Mouse (Mus musculus): ENCODE results near the gene G0s2.
A peak's percentile ranks its signal among the peaks of the same experiment; 100 is the strongest.

G0s2 gene

DNA sequence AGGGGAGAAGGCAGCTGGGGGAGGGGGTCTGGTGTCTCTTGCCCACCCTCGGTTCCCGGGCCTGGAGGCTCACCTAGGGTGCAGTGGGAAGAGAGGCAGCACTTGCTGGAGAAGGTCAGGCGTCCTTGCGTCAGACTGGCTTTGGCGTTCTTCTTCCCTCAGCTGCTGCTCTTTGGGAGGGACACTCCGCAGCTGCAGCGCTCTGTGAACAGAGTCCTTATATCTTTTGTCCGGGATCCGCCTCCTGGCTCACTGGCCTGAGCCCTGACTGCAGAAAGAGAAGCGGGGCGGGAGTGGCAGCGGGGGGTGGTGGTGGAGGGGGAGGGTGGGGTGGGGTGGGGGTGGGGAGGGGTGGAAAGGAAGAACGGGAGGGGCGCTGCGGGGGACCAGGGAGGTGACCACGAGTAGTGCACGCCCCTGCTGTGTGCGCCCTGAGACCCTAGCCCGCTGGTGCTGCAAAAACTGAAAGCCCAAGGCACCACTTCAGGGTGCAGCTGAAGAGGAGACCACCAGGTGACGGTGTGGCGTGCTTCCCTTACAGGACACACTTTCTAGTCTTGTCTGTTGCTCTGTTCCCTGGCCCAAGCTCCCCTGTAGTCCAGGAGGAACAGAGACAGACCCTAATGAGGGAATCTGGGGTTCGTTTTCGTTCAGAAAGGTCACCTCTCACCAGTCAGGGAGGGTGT lies at the start of gene G0s2:
Gene G0s2 (minus strand): TSS at position 302 of the 686 bp plus-strand sequence.
- peak; percentile 71 to 76 for DNase-seq

DNA sequence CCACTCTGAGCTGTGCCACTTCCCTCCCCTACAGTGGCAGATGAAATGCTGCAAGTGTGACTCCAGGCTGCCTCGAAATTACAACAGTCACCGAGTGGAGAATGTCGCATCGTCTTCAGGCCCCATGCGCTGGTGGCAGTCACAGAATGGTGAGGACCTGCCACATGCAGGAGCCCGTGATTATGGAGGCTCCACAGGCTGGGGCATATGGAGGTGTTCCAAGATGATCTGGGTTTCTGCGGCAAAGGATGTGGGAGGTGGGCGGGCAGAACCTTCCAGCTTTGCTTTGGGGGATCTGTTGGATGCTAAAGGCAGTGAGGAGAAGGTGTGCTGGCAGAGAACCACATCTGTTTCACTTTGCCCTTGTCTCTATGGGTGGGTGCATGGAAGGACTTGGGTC lies 47.4 kb upstream of the G0s2 start:
- DNase-seq, result no peak

DNA sequence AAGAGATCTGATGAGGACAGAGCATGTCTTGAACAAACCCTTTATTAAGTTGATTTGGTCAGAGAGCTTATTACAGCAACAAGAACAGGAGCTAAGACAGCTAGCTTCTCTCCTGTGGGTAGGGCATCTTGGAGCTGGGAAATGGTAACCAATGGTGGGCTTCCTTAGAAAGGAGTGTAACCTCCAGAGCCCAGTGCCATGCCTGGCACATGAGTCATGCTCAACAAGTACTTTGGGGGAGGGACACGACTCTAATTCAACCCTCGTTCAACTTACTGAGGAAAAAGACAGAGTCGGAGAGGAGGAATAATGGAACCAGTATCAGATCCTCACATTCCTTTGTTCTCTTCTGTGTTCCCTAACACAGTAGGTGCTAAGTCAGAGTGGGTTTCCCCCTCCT lies 46.7 kb upstream of the G0s2 start:
- no peak for DNase-seq

DNA sequence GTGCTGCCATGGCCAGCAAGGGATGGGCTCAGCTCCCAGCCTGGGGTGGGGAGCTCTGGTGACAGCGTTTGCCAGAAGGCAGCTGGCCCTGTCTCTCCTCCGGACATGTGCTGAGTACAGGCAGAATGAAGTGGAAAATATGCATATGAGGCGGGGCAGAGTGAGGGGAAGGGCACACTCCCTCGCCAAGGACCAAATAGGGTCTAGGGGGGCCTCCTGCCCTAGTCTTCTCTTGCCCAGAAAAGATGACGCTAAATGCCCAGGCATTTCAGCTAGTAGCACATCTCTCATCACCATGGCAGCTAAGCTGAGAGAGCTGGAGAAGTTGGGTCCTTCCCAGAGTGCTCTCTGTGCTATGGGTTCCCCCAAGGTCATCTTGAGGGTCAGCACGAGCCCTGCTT lies 44.1 kb upstream of the G0s2 start:
- peak; percentile 53 to 60 for DNase-seq

DNA sequence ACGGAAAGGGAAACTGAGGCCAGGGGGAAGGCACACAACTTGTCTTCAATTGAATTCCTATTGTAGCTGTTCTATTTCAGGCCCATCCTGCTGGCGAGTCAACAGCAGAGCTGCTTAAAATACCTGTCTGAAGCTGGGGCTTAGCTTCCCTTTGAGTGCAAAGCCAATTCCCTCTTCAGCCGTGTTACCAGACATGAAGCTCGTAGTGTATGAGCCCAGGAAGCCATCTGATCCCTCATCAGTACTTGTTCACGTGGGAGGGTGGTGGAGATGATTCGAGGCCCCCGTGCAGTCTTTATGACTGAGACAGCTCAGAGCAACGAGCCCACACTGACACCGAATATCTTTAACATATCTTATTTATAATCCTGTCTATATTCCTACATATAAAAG lies 43.3 kb upstream of the G0s2 start:
- no peak for DNase-seq

DNA sequence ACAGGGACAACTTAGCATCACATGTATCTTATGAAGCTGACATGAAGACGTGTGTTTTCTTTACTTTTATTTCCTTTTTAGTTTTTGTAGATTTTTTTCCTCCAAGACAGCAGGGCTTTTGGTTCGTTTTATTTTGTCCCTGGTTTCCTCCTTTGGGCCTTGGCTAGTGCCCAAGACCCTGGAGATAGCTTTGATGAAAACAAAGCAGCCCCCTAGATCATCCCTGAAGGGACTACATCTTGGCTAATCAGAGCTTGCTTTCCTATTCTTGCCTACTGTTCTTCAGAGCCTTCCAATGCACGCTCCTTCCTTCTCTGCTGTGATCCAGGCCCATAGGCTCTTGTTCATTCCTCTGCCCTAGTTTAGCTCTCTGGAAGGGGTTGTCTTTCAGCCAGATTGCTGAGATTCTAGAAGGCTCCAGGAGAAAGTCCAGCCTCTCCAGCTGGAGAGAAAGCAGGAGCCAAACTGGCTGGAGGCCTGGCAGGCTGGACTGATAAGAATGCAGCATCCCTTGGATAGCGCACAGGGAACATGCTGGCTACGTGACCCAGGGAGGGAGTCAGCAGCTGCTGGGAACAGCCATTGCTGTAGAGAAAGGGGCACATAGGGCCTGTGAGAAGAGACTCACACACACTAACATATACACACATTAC lies 42.8 kb upstream of the G0s2 start:
- peak; percentile 75 to 79 for DNase-seq

DNA sequence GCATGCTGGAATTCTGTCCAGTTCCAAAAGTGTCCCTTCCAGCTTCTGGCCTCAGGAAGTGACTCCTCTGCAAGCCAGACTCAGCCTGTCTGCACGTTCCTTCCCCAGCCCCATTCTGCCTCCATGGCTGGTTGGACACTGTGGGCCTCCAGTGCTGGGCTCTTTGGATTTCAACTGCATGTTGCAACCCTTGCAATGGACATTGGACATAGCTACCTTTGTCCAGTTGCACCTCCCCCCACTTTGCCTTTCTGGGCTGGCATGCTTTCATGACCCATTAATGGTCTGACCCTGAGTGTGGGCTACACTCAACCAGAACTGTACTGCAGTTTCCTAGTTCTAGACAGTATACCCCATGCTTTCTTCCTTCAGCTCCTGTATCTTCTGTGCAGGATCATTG lies 38.6 kb upstream of the G0s2 start:
- DNase-seq, result no peak

DNA sequence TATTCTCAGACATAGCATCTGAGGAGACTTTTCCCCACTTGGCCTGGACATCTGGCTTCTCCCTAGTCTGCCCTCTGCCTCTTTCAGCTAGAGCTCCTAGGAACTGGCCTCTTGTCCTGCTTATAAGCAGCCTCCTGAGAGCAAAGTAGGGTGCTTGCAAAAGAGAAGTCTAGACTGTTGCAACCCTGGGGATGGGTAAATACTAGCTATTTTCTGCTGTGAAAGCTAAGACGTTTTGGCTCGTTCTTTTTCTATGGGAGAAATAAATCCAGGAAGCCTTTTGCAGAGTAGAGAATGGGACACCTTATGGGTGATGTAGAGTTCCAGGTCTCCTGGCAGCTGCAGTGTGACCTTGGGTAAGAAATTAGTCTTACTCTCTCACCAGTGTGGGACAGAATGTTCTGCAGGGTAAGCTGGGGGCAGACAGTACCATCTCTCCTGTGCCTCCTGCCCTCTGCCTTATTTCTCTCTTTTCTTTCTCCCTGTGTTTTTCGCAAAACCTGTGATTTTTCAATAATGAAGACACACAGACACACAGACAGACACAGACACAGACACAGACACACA lies 37.6 kb upstream of the G0s2 start:
- peak; percentile 31 to 54 for DNase-seq

DNA sequence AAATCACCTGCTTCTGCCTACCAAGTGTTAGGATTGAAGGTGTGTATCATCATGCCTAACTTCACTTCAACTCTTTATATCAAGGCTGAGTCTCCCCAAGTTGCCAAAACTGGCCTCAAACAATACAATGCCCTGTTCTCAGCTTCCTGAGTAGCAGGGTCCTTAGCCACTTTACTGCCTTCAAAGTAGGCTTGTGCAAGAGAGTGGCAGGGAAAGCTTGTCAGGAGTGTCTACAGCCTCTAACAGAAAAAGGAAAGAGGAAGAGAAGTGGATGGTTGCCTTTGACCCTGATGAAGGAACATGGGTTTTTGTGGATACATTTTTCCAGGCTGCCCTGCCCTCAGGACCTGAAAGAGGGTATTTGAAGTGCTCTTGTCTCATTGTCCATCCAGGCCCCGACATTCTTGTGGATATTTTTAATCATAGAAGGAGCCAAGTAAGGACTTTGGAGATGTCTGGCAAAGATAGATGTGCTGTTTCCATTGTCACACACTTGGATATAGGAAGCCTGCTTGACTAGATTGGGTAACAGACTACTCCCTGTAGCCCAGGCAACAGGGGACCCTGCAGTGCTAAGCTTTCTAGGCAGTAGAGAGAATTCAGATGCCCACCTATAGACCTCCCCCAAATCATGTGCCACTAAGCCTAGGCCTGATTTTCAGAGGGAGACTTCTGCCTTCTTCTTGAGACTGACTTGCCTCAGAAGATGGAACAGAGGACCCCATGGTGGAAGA lies 36.9 kb upstream of the G0s2 start:
- DNase-seq, result peak; percentile 27 to 58

DNA sequence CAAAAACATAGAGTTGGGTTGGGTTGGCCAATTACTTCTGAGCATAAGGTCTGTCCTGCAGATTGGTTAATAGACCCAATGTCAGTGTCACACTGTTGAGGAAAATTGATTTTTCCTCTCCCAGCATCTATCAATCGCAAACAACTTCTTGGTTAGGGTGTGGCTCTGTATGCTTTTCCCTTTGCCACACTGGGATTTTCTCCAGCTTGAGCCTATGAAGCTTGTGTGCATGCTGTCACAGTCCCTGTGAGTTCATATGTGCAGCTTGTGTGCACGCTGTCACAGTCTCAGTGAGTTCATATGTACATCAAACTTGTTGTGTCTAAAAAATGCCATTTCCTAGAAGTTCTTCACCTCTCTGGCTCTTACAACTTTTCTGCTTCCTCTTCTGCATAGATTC lies 33.8 kb upstream of the G0s2 start:
- DNase-seq, result no peak

DNA sequence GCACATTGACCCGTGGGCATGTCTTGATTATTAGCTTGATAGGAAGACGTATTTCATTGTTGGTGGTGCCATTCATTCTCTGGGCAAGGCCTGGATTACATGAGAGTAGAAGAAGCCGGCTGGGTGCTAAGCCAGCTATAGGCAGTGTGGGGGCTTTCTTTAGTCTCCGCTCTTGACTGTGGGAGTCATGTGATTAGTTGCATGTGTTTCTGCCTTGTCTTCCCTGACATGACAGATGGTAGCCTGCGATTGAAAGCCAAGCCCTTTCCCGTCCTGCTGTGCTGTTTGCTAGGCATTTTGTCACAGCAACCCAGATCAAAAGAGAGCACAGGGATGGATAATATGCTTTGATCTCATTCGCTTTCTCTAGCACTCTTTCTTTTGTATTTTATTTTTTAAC lies 32.4 kb upstream of the G0s2 start:
- no peak for DNase-seq

DNA sequence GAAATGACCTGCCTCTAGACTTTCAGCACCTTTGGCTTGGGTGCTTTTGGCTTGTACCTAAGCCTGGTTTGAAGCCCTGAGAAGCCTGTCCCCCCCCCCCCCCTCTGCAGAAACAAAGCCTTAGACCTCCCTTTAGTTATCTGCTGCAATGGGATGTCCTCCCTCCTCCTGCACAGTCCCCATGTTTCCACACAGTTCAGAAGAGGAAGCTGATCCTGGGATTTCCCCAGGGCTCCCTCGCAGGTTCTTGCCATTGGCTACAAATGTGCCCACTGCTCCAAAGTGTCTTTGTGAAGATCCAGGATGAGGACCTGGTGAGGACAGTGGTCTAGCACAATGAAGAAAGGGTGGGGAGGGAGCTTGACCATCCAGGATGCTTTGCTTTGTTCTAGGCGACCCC lies 30.1 kb upstream of the G0s2 start:
- no peak for DNase-seq

DNA sequence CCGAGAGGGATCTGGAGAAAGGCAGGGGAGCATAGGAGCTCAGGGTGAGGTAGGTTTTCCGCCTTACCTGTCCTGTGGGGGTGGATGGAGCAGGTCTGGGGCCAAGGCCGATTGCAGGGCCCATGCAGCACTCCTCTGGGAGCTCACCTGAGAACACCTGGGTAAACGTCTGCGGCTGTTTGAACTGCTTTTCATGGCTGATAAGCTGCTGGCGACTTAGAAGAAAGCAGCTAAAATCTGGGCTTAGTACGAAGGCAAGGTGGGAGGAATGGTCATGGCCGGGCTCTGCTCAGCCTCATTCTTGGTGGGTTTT lies 29.0 kb upstream of the G0s2 start:
- DNase-seq, result no peak

DNA sequence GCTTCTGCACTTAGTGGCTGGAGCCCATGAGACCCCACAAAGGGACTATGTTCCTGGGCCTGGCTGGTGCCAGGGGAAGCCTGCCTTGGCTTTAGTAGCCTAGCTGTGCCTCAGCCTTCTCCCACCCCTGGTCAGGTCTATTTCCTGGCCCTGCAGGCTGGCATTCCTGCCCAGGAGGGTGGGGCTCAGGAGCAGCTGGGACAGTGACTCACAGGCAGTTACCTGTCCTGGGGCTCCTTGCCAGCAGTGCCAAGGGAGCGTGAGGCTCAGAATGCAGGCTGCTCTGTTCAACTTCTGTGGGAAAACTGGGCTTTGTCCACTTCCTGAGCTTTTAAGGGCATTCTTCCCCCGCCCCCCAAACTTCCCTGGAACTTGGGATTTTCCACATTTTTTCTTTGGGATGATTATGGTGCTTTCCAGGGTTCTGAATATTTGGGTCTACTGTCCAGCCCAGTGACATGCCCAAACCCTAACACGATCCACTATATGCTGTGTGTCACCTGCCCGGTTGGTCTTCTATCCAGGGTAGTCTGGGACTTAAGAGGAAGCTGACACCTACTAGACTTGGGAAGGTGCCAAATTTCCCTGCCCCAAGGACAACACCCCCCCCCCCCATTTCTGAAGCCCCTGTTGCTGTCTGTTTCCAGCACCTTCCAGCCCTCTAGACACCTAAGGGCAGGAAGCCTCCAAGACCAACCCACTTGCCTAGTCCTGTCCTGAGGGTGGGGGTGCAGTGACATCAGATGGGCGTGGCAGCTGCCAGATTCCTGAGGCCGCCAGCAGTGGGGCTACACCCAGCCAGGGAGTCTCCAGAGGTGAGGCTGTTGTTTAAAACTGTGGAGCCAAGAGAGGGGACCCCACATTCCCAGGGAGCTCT lies 28.4 kb upstream of the G0s2 start:
- peak; percentile 78 to 80 for DNase-seq

DNA sequence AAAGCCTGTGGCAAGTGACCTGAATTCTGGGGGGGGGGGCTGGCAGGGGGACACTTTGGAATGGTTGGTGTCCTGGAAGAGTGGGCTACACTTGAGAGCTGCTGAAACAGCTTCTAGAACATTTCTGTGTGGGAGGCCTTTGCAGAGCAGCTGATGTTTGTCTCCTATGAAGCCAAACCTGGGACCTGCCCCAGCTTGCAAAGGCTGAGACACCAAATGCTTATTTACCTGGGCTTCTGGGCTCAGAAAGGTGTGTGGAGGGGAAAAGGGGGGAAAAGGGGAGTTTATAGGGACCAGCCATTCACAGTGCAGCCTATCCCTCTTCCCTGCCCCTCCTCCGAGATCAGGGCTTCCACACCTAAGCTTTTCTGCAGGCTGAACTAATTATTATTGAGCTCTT lies 27.0 kb upstream of the G0s2 start:
- no peak for DNase-seq

DNA sequence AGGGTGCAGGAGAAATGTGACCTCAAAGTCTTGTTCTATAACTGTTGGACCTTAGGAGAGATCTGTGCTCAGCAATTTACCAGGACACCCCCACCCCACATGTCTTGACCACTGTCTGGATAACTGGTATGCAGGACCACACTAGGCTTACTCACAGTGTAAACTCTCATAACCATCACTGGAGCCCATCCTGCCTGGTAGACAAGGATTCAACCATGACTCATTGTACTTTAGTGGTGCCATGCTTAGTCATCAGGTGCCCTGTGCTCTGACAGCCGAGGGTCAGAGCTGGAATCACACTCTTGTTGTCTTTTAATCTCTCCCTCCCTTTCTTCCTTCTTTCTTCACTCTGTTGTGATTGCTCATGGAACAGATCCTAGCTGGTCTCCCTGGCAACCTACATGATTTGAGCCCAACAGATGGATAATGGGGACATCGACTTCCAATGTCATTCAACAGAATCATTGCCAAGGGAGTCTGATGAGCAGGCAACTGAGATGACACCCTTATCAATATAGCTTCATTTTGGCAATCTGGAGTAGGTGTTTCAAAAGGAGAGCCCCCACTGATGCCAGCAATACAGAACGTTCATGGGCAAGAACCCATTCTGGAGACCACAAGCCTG lies 25.2 kb upstream of the G0s2 start:
- no peak for DNase-seq

DNA sequence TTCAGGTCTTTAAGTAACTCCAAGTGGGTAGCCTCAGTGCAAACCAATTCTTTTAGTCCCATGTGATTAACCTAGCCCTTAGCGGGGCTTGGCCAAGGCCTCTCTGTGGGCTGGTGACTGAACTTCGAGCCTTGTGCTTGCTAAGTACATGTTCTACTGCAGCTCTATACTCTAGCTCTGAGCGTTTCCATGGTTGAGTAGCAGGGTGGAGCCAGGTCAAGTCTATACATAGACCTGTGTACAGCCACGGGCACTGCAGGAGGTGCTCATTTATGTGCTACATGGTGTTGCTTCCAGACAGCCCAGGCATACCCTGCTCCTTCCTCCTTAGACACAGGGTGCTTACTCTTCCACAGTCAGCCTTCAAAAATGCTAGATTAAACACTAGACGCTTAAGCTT lies 22.9 kb upstream of the G0s2 start:
- no peak for DNase-seq

DNA sequence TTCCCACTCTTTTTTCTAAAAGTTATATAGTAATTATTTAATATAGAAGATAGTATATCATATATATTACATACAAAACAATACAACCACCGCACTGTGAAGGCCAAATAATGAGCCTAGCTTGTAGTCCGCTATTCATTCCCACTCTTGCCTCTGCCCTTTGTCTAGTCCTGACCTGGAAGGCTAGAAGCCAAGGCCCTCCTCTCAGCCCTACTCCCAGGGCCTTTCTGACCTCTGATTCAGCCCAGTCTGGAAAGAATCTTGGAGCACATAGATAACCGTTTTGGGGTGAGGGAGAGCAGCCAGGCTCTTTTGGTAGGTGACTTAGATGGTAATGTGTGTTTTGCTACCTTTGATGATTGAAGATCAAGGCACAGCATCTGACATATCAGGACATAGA lies 20.9 kb upstream of the G0s2 start:
- no peak for DNase-seq

DNA sequence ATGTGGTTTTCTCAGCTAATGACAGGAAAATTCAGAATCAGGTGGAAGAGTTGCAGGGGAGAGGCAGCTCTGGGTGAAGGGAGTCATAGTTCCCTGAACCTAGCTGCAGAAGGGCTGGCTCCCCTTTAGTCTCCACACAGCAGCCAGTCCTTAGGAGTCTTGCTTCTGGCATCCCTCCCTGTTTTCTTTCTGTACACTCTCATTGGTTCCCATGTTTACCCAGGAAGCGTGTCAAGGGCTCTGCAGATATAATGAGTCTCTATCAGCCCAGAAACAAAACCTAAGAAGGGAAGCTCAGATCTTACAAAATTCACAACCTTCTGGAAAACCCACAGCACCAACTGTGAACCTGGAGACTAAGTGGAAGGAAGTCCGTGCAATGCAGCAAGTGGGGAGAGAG lies 20.0 kb upstream of the G0s2 start:
- DNase-seq, result peak in 1 of 2 experiments; percentile 20

DNA sequence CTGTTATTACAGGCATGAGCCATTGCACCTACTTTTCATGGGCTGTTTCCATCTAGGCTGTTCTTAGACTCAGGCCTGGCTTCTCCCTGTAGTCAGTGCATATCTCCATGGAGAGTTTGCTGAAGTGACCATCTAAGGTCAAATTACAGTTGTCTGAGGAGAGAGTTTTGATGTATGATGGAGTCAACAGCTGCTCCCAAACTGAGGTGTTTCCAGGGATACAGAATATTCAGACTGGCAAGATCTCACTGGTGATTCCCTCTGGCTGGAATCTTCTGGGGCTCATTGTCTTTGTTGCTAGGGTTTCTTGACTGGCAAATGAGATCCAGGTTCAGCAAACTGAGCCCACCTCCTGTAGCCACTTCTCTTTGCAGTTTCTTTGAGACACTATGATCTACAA lies 17.7 kb upstream of the G0s2 start:
- no peak for DNase-seq

DNA sequence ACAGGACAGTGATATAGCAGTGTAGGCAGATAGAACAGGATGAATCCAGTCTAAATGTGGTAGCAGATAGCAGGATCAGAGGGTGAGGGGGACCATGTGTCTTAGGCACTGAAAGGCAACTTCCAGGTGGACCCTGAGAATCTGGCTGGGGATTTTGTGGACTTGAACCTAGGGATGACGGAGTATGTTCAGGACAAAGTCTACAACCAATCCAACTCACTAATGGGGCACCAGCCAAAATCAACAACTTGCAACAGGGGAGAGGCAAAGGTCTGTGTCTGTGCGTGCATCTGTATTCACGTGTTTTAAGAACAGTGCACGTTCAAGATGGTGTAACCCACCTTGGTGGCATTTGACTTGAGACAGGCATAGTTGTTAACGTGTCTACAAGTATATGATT lies 16.9 kb upstream of the G0s2 start:
- DNase-seq, result no peak

DNA sequence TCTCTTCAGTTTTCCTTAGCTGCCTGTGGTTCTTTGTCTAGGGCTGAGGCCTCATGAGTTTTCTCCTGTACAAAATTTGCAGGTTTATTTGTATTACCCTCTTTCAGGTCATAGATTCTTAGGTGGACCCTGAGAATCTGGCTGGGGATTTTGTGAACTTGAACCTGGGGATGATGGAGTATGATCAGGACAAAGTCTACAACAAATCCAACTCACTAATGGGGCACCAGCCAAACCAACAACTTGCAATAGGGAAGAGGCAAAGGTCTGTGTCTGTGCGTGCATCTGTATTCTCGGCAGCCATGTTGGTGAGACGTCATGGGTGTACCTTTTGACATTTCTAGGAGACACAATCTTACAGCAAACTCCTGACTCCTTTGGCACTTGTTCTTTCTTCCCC lies 16.1 kb upstream of the G0s2 start:
- DNase-seq, result no peak

DNA sequence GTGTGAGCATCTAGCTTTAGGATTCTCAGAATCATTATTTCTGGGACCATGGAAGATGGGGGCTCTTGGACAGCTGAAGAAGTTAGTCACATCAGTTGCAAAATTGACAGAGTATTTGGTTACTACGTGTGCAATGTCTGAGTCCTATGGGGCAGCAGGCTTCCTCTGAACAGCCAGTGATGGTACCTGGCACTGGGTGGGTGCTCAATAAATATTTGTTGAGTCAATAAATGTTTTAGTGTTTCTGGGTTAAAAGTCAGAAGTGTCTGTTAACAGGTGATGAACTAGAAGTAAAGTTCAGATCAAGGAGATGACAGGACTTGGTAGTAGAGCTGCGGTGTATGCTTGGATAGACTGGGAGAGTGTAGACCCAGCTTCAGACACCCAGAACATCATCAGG lies 14.6 kb upstream of the G0s2 start:
- DNase-seq, result no peak

All from lung, adult 18-20 months (tissue).